Mouse (Mus musculus): ENCODE data around the gene Cacna1s.
A peak's percentile ranks its signal among the peaks of the same experiment; 100 is the strongest.

Cacna1s gene

DNA sequence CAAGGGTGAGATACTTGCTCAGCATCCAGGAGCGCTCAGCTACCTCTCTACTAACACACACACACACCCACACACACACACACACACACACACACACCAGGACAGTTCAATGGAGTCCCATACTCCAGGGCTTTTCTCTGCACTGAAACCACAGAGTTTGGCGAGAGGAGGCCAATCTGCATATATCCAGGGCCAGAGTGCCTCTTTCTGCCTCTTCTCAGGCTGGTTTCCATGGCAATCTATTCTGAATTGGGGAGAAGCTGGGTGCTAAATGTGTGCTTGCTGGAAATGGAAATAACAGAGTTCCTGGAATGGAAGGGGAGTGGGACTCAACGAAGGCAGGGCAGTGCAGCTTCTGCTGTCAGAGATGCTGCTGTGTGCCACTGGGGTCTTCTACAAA lies 3.2 kb downstream of the Cacna1s start:
- DNase-seq = no peak

DNA sequence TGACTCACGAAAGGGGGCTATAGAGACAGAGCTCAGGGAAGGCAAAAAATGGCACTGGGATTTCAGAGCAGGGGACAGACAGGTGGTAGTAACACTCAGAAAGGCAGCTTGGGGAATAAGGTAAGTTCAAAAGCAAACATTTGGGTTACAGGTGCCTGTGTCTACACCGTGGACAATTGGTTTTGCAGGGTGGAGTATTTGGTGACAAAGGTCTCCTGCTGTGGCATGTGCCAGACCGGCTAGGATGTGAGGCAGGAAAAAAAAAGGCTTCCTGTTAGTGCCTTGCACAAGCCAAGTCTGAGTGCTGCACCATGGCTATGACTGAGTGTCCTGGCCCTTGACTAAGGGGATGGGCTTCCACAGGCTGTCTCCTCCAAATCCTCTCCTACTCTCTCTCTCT lies 6.0 kb downstream of the Cacna1s start:
- no peak for DNase-seq

DNA sequence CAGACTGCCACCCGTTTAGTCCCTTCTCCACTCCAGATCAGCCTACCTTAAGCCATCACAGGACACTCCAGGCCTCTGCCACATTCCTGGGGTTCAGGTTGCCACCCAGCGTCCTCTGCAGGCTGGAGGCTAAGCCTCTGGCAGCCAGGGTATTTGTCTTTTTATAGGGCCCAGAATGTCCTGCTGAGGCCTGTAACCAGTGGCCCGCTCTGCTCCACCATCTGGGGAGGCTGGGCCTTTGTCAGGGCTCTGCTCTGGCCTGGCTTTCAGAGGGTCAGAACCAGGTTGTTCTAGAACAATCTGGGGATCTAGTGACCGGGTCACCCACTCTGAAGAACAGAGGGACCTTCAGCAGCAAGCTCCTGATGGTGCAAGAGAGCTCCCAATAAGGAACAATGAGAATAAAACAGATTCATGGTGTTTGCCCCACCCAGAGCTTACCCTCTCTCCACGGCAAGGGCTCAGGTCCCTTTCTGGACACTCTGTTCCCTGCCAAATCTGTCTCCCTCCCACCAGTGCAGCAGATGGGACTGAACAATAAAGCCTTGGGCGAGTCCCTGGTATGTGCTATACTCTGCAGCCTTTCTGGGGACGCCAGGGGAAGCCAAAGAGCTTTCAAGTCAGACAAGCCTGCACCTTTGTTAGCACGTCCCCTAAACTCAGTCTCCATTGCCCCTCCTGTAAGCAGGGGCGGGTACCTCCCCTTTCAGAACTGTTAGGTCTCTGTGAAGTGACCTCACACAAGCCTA lies 8.7 kb downstream of the Cacna1s start:
- peak; percentile 83 to 86 for DNase-seq

DNA sequence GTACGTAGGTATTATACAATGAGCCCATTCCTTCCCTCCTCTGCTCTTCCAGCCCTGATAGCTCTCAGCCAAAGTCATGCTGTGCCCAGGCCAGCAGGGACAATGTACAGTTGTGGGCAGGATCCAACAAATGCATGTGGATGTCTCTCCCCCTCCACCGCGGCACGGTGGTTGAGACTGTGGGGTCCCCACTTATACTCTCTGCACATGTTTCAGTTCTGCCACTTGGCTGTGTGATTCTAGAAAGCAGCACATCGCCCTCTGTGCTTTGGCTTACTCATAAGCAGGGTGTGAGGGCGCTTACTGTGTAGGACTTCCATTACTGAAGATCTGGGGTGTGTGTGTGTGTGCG lies 9.2 kb downstream of the Cacna1s start:
- DNase-seq = no peak

- no peak for DNase-seq
Observed at GRCm38 (mm10) chr1:136063991-136064390, 11.4 kb downstream of the Cacna1s start.

GRCm38 (mm10) chr1:136066621-136067020 lies 14.1 kb downstream of the Cacna1s start:
- DNase-seq = no peak

- DNase-seq = no peak
Observed at GRCm38 (mm10) chr1:136067579-136067978, 15.0 kb downstream of the Cacna1s start.

DNA sequence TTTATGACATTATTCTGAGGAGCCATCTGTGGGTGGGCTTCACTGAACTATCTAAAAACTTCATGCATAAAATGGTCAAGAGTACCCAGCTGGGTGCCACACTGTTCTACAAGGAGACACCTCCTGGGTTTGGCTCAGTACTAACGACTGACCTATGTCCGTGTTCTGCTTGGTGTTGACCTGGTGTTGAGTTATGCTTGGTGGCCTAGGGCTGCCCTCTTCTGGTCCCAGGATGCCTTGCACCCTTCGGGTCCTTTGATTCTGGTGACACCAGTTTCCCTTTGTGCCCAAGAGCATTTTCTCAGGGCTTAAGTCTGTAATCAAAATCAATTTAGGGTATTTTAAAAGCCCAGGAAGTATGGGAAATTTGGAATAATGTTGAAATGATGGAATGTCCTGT lies 23.5 kb downstream of the Cacna1s start:
- DNase-seq = peak; percentile 62 to 70

DNA sequence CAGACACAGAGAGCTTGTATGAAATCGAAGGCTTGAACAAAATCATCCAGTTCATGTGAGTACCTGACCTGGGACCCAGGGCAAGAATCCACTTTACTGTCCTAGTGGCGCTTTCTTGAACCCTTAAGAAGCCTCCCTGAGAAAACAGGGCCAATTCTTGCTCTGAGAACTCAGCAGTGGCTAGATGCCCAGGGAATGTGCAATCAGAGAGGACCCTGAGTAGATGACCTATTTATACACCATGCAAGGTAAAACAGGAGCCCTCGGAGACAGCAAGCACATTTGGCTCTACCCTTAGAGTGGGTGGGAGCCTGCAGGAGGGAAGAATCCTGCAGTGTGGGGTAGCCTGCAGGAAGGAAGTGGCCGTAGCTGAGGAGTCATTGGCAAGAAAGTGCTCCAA lies 25.1 kb downstream of the Cacna1s start:
- no peak for DNase-seq

GRCm38 (mm10) chr1:136081161-136081560 lies 28.6 kb downstream of the Cacna1s start:
- no peak for DNase-seq

DNA sequence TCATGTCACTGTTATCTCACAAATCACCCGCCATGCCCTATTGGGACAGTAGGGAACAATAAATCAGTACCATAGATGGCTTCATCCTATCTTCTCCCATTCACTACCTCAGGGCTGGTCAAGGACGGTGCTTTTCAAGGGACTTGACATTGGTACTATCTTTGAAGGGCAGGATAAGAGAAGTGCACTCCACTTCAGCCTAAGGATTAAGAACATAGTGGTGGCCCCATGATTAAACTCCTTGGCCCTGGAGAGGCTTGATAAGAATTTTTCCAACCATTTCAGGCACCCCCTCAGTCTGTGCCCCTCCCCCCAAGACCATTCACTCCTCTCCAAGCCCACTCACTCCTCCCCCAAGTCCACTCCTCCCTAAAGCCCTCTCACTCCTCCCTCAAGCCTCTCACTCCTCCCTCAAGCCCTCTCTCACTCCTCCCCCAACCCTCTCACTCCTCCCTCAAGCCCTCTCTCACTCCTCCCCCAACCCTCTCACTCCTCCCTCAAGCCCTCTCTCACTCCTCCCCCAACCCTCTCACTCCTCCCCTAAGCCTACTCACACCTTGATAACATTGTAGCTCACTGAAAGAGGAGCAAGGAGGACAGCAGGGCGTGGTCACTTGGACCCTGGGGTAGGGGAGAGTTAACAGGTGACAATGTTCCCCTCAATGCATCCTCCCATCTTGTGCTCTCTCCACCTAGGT lies 33.6 kb downstream of the Cacna1s start:
- DNase-seq = no peak

DNA sequence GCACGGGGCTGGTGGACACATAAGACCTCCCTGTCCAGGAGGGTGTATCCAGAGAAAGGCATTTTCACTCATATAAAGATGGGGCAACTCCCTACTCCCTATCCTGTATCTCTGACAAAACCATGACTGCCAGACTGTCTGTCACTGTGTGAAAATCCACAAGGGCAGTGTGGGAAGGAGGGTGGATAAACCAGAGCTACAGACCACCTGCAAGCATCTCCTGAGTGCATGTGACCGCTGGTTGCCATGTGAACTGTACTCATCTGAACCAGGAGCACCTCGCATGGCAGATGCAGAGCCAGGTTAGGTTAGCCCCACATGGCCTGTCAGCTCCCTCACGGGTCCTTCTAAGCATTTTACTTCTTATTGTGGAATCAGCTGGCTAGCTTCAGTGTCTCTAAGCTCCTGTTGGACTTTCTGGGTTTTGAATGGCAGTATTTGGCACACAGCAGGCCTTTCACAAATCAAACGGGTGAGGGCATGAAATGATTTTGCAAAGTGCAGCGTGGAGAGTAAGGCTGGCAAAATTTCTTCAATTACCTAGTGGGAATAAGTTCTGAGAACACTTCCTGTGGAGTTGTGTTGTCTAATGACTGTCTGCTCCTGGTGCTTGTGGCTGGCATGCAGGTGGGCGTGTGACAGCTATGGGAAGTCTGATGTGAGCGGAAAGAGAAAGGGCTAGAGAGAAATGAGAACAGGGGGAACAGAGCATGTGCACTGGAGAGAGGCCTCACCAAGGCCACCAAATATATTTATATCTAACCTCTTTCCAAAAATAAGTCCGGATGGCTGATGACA lies 37.0 kb downstream of the Cacna1s start:
- DNase-seq = no peak

- no peak for DNase-seq
Observed at GRCm38 (mm10) chr1:136093726-136094125, 41.2 kb downstream of the Cacna1s start.

GRCm38 (mm10) chr1:136094807-136095206 lies 42.3 kb downstream of the Cacna1s start:
- DNase-seq = no peak

DNA sequence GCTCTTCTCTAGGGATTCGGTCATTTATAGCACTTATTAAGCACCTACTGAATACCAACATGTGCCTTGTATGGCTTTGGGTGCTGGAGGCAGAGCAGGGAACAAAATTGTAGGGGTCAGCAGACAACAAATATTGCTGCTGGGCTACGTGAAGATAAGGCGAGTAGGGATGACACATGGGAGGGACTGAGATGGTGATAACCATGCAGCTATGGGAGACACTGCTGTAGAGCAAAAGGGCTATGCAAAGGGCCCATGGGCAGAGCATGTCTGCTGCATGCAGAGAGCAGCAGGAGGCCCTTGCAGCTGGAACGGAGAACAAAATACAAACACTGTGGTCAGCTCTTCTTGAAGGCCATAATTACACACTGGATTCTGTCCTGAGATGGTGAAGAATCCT lies 49.5 kb downstream of the Cacna1s start:
- no peak for DNase-seq

GRCm38 (mm10) chr1:136102551-136102950 lies 50.0 kb downstream of the Cacna1s start:
- no peak for DNase-seq

DNA sequence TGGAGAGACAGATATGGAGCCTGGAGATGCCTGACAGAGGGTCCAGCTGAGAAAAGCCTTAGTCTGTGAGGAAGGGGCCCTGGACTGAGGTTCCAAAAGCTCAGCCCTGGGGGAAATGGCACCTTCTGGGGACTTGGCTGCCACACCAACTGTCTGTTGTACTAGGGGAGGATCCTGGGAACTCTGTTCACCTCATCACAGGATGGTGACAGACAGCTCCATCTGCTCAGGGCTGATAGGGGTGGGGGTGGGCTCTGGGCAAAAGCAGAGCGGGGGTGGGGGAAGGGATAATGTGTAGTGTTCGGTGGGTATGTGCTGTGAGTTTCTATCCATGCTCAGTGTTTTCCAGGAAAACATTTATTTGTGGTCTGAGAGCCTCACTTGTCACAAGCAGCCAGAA lies 50.4 kb downstream of the Cacna1s start:
- DNase-seq = no peak

- no peak for DNase-seq
Observed at GRCm38 (mm10) chr1:136103696-136104095, 51.1 kb downstream of the Cacna1s start.

DNA sequence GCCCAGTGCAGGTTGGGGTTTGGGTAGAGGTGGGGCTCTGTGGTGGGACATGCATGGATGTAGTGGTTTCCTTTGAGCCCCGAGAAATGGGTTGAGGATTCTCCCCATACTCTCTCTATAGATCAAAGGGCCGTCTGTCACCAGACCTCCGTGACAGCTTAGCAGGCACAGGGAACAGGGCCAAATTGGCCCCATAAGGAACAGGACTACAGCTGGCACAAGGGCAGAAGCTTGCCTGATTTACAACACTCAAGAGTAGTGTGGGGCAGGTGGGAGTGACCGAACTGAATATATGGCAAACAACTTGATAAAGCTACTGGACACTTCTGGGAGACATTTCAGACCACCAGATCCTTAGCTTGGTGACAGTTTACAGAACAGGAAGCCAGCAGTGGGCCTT lies 52.2 kb downstream of the Cacna1s start:
- no peak for DNase-seq

- DNase-seq = no peak
Observed at GRCm38 (mm10) chr1:136109464-136109863, 56.9 kb downstream of the Cacna1s start.

- DNase-seq = peak; percentile 82 to 84
Observed at GRCm38 (mm10) chr1:136116183-136116582, 63.6 kb downstream of the Cacna1s start.

DNA sequence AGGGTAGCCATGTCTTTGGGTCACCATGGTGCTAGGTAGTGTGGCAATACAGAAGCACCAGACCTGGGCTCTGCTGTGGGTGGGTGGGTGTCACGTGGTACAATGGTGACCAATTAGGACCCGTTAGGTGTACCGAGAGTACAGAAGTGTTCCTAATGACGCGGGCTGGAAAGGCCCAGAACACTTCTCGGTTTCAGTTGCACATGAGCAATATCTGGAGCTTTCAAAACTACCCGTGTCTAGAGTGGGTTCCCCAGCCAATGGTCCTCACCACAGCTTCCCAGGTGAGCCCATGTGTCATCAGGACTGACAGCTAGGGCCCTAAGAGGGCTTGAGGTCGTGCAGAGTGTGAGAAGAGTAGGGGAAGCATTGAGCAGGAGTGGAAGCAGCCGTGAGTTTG lies 64.5 kb downstream of the Cacna1s start:
- DNase-seq = no peak

GRCm38 (mm10) chr1:136118875-136119274 lies 66.3 kb downstream of the Cacna1s start:
- DNase-seq = no peak

Measured in kidney, postnatal 4 days (tissue).